Mouse (Mus musculus) gastrocnemius, adult 18-20 months (tissue): ENCODE measurements around the gene Gm21891. TPM values are rescaled to one million over a fixed set of nuclear protein-coding genes. Genes with fewer than 3 reads are reported as not detected.
"Not testable (repeated sequence)": the region's sequence is repeated elsewhere in the genome, so short reads cannot be mapped to it uniquely, and the experiment has no call there.

Source experiments
- DNase-seq: peaks from one replicate; pipeline ENCODE4 v3.0.0; 2021; ENCODE audit warnings: low spot score
- long read RNA-seq, 2 experiments: library from polyadenylated mRNA; stranded (forward); transcript quantifications; one replicate each; pipeline ENCODE4 v2.0.0; 2021
- total RNA-seq, 2 experiments: library from RNA; stranded (reverse); gene quantifications; 2 replicates each; pipeline ENCODE4 v1.2.3; 2021

Gm21891 gene
- total RNA-seq = not detected
- long read RNA-seq, experiment 1 = 0 reads
- long read RNA-seq, experiment 2 = 0 reads

GRCm38 (mm10) chrY:13133392-13133791 lies at the start of gene Gm21891:
Gene Gm21891 (minus strand): TSS chrY:13133492.
- DNase-seq = not testable (repeated sequence)

- DNase-seq = not testable (repeated sequence)
These were observed 28.4 kb upstream of the Gm21891 start, which contains the start of gene Gm21425 for GRCm38 (mm10) chrY:13161668-13162067. Gene Gm21425 (plus strand): TSS chrY:13161968.

Other genes with a start within 250 kb of the Gm21891 start
- gene Gm20807, start 90.6 kb downstream of the Gm21891 start, total RNA-seq = not detected
- not detected for gene Gm21425, start 28.5 kb upstream of the Gm21891 start, total RNA-seq
- gene Gm21828, start 90.4 kb upstream of the Gm21891 start, total RNA-seq = not detected
- gene Gm21440, start 118.9 kb upstream of the Gm21891 start, total RNA-seq = not detected
- gene Gm21454, start 119.0 kb upstream of the Gm21891 start, total RNA-seq = not detected
- not detected for gene Gm21725, start 215.6 kb upstream of the Gm21891 start, total RNA-seq